Mouse (Mus musculus) 416B (cell line): Measurements from ENCODE around the gene Lyrm7.

Source experiments
- DNase-seq: peaks from one replicate; pipeline ENCODE4 v3.0.0; 2011; ENCODE audit warnings: low read depth

Gene Lyrm7

GRCm38 (mm10) chr11:54801791-54802558 is 58.7 kb downstream of the Lyrm7 start:
- peak; percentile 99 for DNase-seq

GRCm38 (mm10) chr11:54796551-54796950 is 64.2 kb downstream of the Lyrm7 start:
- no peak for DNase-seq

- no peak for DNase-seq
Observed at GRCm38 (mm10) chr11:54794678-54795077, 66.0 kb downstream of the Lyrm7 start.

- DNase-seq, result no peak
Observed at GRCm38 (mm10) chr11:54793173-54793572, 67.5 kb downstream of the Lyrm7 start.

- no peak for DNase-seq
Observed at GRCm38 (mm10) chr11:54791458-54791857, 69.3 kb downstream of the Lyrm7 start.

GRCm38 (mm10) chr11:54787488-54788474 is 72.9 kb downstream of the Lyrm7 start, which contains the start of gene Cdc42se2:
Gene Cdc42se2 (minus strand): TSS chr11:54787675.
- peak; percentile 96 for DNase-seq

- DNase-seq, result peak; percentile 69
Observed at GRCm38 (mm10) chr11:54786858-54787487, 73.7 kb downstream of the Lyrm7 start.

- DNase-seq, result no peak
Observed at GRCm38 (mm10) chr11:54785566-54785965, 75.2 kb downstream of the Lyrm7 start.

GRCm38 (mm10) chr11:54784436-54784835 is 76.3 kb downstream of the Lyrm7 start:
- DNase-seq, result no peak

GRCm38 (mm10) chr11:54782253-54782652 is 78.5 kb downstream of the Lyrm7 start:
- DNase-seq, result no peak

GRCm38 (mm10) chr11:54779946-54780345 is 80.8 kb downstream of the Lyrm7 start:
- DNase-seq, result no peak

- DNase-seq, result peak; percentile 49
Observed at GRCm38 (mm10) chr11:54778131-54778844, 82.4 kb downstream of the Lyrm7 start.

GRCm38 (mm10) chr11:54777387-54778130 is 83.2 kb downstream of the Lyrm7 start:
- DNase-seq, result peak; percentile 47
